Mouse (Mus musculus) brain, embryonic 14.5 days (tissue): ENCODE measurements around the gene Phgr1. TPM values are rescaled to one million over a fixed set of nuclear protein-coding genes. Genes with fewer than 3 reads are reported as not detected.

Source experiments
- DNase-seq: peaks from one replicate; pipeline ENCODE4 v3.0.0-alpha.2; 2011; ENCODE audit warnings: low read depth
- CTCF ChIP-seq: fragments of 200-500 bp; IDR thresholded peaks from 2 replicates; pipeline ENCODE4 v1.5.1; 2012; ENCODE audit warnings: inconsistent platforms, mild to moderate bottlenecking, moderate library complexity, borderline replicate concordance; ENCODE audit not compliant: insufficient read depth, insufficient read length; ENCODE audit errors: extremely low read depth
- POLR2A ChIP-seq: fragments of 200-500 bp; IDR thresholded peaks from 2 replicates; pipeline ENCODE4 v1.6.1; 2012; ENCODE audit warnings: mild to moderate bottlenecking, inconsistent platforms, borderline replicate concordance; ENCODE audit not compliant: poor library complexity, insufficient read depth, insufficient read length, severe bottlenecking; ENCODE audit errors: extremely low read depth
- polyA plus RNA-seq: library from polyadenylated mRNA; depleted of rRNA; stranded (reverse); fragments of >200 nt; gene quantifications from 2 replicates; pipeline ENCODE4 v1.2.3, GENCODE M21; 2012

Gene Phgr1
- polyA plus RNA-seq, 1 experiment = not detected

DNA sequence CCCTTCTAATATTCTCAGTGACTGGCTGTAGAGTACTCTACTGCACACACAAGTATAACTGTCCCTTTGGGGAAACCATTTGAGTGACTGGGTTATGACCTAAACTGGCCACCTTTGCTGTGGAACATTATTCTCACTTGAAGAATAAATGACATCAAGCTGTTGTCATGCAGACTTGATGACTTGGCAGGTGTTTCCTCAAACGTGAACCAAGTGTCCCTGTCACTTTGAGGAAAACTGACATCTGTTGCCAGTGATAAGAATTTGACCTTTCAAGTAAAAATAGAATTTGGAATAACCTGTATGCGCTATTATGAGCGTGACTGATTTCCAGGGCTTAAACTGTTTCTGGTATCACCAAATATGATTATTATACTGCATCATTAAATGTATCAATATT is 32.2 kb upstream of the Phgr1 start:
- TF ChIP-seq CTCF (no peak), POLR2A (no peak)
- no peak for DNase-seq

DNA sequence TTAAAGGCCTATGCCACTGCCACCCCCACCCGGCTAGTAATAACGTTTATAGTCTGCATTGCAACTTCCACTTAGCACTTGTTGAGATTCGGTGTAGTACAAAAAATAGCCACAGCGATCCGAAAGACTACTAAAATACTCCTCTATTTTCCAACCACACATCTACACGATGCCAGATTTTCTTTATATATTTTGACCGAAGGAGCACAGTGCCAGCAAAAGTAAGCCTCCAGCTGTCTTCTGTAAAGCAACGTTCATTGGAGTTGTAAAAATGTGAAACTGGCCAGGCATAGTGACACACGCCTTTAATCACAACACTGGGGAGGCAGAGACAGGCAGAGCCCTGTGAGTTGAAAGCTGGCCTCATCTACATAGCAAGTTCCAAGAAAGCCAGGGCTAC is 31.4 kb upstream of the Phgr1 start:
- no peak for DNase-seq
- TF ChIP-seq POLR2A = no peak
- no peak for TF ChIP-seq CTCF

DNA sequence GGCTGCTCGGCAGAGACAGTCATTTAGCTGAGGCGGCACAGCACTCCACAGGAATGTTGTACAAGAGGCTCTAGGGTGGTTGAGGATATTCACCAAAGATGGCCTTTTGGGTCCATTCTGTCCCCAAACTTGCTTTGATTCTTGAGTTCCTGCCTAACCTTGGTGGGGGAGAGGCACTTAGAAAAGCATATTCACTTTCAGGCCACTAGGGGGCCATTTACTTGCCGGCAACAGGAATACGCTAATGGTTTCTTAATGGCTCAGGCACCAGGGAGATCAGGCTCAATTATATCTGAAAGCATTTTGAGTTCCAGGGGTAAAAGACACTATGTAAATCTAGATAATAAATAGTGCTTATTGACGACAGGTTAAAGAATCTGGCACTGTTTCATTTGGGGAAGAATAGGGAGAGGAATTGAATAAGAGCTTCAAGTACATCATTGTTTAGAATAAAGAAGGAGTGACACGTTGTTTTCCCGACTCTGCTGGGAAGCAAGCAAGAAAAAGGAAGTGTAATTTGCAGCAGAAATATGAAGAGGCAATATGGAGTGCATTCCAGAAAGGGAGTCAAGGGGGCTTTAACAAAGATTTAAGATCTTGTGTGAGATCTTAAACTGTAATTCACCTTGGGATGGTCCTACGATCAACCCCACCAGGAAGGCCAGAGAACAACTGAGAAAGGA is 29.2 kb upstream of the Phgr1 start:
- TF ChIP-seq POLR2A (no peak), CTCF (peak; percentile 83; the same call in 1 of the 2 replicates)

DNA sequence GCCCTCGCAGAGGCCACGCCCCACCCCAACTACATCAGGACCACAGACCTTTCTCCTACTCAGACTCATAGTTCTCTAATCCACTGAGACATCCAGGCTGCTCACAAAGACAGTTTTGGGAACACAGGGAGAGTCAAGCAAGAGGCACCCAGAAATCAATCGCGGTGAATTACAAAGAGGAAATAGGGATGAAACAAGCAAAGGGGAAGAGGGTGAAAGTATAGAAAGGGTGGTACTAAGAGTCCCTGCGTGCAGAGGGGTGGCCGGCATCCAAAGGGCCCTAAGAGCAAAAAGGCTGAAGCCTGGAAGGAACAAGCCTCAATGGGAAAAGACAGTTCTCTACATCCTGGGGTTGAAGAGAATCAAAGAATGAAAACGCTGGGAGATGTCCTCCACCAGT is 27.9 kb upstream of the Phgr1 start:
- DNase-seq = no peak
- TF ChIP-seq POLR2A = no peak

More for the DNA sequence above, 29.2 kb upstream of the Phgr1 start:
- peak; percentile 83 for DNase-seq

DNA sequence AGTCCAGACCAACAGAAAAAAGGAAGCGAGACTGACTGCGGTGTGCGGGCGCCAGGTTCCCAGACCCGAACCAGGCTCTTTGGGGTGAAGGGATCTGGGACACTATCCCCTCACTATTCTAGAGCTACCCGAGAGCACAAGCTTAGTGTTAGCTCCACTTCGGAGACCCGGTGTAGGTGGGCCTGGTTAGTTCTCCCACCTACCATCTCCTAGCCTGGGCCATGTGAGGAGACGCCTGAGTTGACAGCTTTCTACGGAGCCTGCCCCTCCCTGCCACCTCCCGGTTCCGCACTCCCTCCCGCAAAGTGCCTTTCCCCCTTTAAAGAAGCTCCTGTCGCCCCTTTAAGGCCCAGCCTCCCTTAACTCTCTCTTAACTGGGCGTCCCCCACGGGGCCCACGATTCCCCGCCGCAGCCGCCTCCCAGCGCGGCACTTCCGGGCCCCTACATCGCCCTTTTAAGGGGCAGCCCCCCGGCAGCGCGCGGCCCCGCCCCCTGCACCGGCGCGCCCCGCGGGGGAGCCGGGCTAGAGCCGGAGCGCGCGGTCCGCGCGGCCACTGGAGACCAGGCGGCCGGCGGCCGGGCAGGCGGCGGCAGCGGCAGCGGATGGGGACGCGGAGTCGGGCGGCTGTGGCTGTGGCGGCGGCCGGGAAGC is 27.2 kb upstream of the Phgr1 start, which contains the start of gene Inafm2:
TSS of gene Inafm2 (plus strand) at position 527 of the 653 bp plus-strand sequence.
- TF ChIP-seq CTCF = no peak
- TF ChIP-seq POLR2A = peak; percentile 84
- DNase-seq = peak; percentile 97

DNA sequence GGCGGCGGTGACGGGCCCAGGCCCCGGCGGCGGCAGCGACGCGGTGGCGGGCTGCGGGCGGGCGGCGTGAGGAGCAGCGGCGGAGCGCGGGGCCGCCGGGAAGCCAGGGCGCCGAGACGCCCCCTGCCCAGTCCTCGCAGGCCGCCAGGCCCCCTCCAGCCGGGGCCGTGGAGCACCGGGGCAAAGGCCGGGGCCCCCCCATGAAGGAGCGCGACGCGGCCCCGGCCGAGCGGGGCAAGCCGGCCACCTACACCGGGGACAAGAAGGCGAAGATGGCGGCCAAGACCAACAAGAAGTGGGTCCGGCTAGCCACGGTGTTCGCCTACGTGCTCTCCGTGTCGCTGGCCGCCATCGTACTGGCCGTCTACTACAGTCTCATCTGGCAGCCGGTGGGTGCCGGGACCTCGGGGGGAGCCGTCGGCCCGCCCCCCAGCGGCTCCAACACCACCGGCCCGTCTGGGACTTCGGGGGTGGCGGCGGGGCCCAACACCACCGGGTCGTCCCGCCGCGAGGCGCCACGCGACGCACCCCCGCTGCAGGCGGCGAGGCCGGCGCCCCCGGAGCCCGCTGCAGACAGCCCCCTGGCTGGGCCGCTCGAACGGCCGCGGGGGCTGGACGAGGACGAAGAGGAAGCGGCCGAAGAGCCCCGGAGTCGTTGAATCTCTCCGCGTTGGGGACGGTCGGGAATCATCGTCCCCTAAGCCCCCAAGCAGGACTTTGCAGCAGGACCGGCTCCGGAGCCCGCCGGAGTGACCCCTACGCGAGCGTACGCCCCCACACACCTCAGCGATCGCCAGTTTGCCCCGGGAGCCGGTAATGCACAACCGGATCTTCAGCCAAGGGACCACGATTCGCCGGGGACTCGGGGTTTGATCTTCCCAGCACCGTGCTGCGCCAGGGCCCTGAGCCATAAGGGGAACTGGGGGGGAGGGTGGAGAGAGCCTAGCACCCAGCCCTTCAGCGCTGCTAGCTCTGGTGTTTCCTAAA is 26.4 kb upstream of the Phgr1 start:
- peak; percentile 46 for DNase-seq
- no peak for TF ChIP-seq CTCF
- TF ChIP-seq POLR2A = no peak

DNA sequence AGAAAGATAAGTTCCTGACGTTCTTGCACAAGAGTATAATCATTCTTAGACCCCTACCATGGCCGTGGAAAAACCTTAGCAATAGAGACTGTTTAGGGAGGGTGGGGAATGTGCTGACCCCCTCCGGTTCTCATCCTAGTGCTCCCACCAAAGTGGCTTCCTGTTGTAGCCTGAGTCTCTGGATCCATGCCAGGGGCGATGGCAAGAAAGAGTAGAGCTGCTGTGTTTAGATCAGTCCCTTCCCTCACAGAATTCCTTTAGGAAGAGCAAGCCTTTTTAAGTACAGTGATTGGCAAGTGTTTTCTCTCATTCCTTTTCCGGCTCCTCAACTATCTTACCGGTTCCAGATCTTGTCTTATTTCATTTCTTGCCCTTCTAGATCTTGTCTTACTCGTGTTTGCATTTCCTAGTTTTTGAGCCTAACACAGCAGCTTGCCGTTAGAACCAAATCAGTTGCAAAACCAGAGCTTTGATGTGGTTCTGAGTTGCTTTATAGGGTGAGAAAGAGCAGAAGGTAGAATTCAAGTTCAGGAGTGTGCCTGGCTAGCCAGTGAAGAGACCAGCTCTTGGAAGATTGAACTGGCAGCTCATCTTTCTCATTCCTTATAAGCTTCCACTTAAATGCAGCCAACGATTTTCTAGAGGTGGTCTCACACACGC is 25.1 kb upstream of the Phgr1 start:
- TF ChIP-seq POLR2A (no peak), CTCF (no peak)
- peak; percentile 75 for DNase-seq

DNA sequence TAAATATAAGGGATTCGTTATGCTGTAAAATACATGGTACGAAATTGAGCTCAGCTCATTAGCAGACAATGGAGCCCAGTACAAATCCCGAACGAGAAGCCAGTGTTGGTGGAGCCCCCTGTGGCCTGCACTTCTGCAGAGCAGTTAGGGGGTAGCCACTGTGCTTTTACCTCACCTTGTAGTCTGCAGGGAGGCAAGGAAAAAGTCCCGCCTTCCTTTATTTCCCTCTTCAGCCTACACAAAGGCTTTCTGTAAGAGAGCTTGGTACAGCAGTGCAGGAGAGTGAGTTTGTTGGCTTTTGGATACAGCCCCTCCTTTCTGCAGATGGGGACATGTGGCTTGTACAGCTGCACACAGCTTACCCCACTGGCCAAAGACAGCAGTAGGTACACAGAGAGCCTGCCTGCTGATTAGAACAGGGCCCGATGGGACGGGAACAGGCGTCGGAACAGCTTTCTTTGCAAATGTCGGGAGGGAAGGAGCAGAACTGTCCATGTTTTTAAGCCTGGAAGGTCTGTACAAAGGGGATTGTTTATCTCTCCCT is 23.2 kb upstream of the Phgr1 start:
- TF ChIP-seq POLR2A (no peak), CTCF (no peak)
- DNase-seq = peak; percentile 57

DNA sequence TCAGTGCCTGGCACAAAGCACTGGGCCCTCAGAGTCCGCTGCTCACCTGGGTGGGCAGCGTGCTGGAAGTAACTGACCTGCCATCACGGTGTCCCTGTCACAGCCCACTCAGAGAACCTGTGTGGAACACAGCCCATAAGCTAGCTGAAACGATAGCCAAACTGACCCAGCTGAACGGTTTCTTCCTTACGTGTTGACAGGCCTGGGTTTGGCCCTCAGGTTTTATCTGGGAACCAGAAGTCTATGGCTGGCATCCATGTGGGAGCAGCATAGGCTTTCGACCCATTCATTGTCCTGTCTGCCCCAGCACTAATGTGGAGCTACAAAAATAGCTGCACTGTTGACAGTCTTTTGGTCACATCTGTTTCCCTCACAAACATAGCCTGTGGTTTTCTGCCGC is 22.1 kb upstream of the Phgr1 start:
- TF ChIP-seq POLR2A (no peak), CTCF (no peak)
- no peak for DNase-seq

DNA sequence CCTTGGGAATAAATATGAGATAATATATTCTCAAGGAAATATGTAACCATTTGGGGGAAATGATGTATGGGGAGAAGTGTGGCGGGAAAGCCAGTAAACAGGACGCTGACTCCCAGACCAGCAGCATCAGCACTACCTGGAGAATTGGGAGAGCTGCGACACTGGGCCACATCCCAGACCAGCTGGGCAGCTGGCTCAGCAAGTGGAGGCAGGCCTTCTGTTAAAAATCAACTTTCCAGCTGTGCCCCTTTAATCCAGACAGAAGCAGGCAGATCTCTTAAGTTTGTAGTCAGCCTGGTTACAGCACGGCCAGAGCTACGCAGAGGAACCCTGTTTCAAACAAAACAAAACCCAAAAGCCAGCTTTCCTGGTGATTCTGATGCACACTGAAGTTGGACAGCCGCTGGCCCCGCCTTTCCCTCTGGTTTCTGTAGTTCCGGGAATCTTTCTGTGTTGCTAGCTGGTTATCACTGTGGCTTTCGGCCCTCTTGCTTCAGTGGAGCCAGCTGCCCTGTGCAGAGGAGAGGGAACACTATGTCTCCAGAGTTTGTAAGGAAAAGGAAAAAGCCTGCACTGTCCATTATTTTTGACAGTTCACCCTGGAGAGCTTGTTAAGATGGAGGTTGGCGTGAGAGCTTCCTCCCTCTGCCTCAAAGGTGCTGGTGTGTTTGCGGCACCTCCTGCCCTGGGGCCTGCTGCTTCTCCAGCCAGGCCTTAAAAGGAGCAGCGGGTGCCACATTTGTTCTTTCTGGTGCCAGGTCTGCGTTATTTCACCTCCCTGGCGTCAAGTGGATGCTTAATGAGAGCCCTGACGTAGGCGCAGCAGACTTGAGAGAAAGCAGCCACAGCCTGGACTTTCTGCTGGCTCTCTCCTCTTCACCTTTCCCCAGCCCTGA is 20.4 kb upstream of the Phgr1 start:
- DNase-seq = peak; percentile 40
- TF ChIP-seq CTCF = no peak
